Mouse (Mus musculus) liver, embryonic 16.5 days (tissue): ENCODE data around the gene Trank1. TPM values are rescaled to one million over a fixed set of nuclear protein-coding genes. Genes with fewer than 3 reads are reported as not detected.
A peak's percentile ranks its signal among the peaks of the same experiment; 100 is the strongest.

Experiments
- ATAC-seq: fragments of 200-750 bp; cut with Nextera tagmentation; 2 replicates; pipeline ENCODE4 v1.8.0; 2017; ENCODE audit warnings: low read depth, mild to moderate bottlenecking, moderate number of reproducible peaks, moderate library complexity
- H3K27ac ChIP-seq: fragments of 300-500 bp; sonication (generic); 2 replicates; pipeline ENCODE4 v1.5.1; 2014; ENCODE audit warnings: mild to moderate bottlenecking, low read length
- H3K27me3 ChIP-seq: fragments of 300-500 bp; sonication (generic); 2 replicates; pipeline ENCODE4 v1.6.1; 2014; ENCODE audit warnings: low read depth, low read length, mixed read lengths; ENCODE audit not compliant: control insufficient read depth, insufficient read depth
- H3K36me3 ChIP-seq: fragments of 300-500 bp; sonication (generic); 2 replicates; pipeline ENCODE4 v1.6.1; 2014; ENCODE audit warnings: mild to moderate bottlenecking; ENCODE audit not compliant: control insufficient read depth, insufficient read depth
- H3K4me1 ChIP-seq: fragments of 300-500 bp; sonication (generic); 2 replicates; pipeline ENCODE4 v1.6.1; 2014; ENCODE audit warnings: low read depth, low read length, mixed read lengths; ENCODE audit not compliant: control insufficient read depth
- H3K4me2 ChIP-seq: fragments of 300-500 bp; sonication (generic); 2 replicates; pipeline ENCODE4 v1.6.1; 2014; ENCODE audit warnings: low read depth, low read length, mixed read lengths
- H3K4me3 ChIP-seq: fragments of 300-500 bp; sonication (generic); 2 replicates; pipeline ENCODE4 v1.5.1; 2014; ENCODE audit warnings: low read depth, mild to moderate bottlenecking, low read length
- H3K9ac ChIP-seq: fragments of 300-500 bp; sonication (generic); 2 replicates; pipeline ENCODE4 v1.6.1; 2014; ENCODE audit warnings: low read depth, low read length
- H3K9me3 ChIP-seq: fragments of 300-500 bp; sonication (generic); replicated peaks from 2 replicates; pipeline ENCODE4 v1.6.1; 2016; ENCODE audit warnings: low read length; ENCODE audit not compliant: control insufficient read depth
- WGBS: fragments of 180-500 bp; shearing (Covaris S2); extraction: QIAGEN DNeasy Blood & Tissue Kit; methylation state at CpG from one replicate; pipeline ENCODE4 v1.1.7; 2014; ENCODE audit not compliant: insufficient replicate concordance; 5-methylcytosine and 5-hydroxymethylcytosine counted together
- polyA plus RNA-seq: library from polyadenylated mRNA; unstranded; fragments of >200 nt; fragmentation: Nextera tagmentation; extraction: Ambion mirVana; gene quantifications from 2 replicates; pipeline ENCODE4 v1.2.1, GENCODE M21; 2015

Gene Trank1
- polyA plus RNA-seq, 1 experiment from 2014 or later: 0.02 TPM

GRCm38 (mm10) chr9:111313299-111313698 lies 1.8 kb downstream of the Trank1 start:
- Histone ChIP-seq H3K27ac (no peak overlapping the region), H3K4me3 (no peak overlapping the region), H3K36me3 (no peaks in the 10 kb centered on the region), H3K9ac (no peak overlapping the region), H3K27me3 (peaks cover 50% of the 10 kb centered on the region), H3K4me2 (no peak overlapping the region), H3K4me1 (no peaks in the 10 kb centered on the region; the same call in none of the 2 replicates), H3K9me3 (peaks cover 2% of the 10 kb centered on the region; the same call in 1 of the 2 replicates)
- WGBS: 20% methylated on average over 5 of the region's 6 CpGs
- no peak for ATAC-seq

- Histone ChIP-seq H3K4me1 (no peaks in the 10 kb centered on the region; the same call in none of the 2 replicates), H3K27me3 (peaks cover 50% of the 10 kb centered on the region), H3K36me3 (no peaks in the 10 kb centered on the region), H3K9me3 (peaks cover 2% of the 10 kb centered on the region; the same call in 1 of the 2 replicates), H3K4me3 (no peak overlapping the region), H3K4me2 (no peak overlapping the region), H3K9ac (no peak overlapping the region), H3K27ac (no peak overlapping the region)
- ATAC-seq: no peak
- 20% methylated on average over 5 of the region's 5 CpGs for WGBS
Observed at GRCm38 (mm10) chr9:111313793-111314192, 2.3 kb downstream of the Trank1 start.

GRCm38 (mm10) chr9:111314219-111314618 lies 2.7 kb downstream of the Trank1 start:
- no peak overlapping the region for H3K4me3 ChIP-seq
- 36% methylated on average over 5 of the region's 5 CpGs for WGBS
- no peak overlapping the region for H3K9ac ChIP-seq
- no peaks in the 10 kb centered on the region; the same call in none of the 2 replicates for H3K4me1 ChIP-seq
- H3K36me3 ChIP-seq: no peaks in the 10 kb centered on the region
- ATAC-seq: no peak
- H3K4me2 ChIP-seq: no peak overlapping the region
- H3K27me3 ChIP-seq: peaks cover 50% of the 10 kb centered on the region
- peaks cover 2% of the 10 kb centered on the region; the same call in 1 of the 2 replicates for H3K9me3 ChIP-seq
- no peak overlapping the region for H3K27ac ChIP-seq

GRCm38 (mm10) chr9:111320912-111321311 lies 9.4 kb downstream of the Trank1 start:
- Histone ChIP-seq H3K4me1 (no peaks in the 10 kb centered on the region), H3K9me3 (no peaks in the 10 kb centered on the region), H3K36me3 (no peaks in the 10 kb centered on the region), H3K27me3 (no peaks in the 10 kb centered on the region; the same call in 1 of the 2 replicates), H3K4me3 (no peak overlapping the region), H3K9ac (no peak overlapping the region), H3K27ac (no peak overlapping the region), H3K4me2 (no peak overlapping the region)
- 54% methylated on average over 4 of the region's 4 CpGs for WGBS
- no peak for ATAC-seq

GRCm38 (mm10) chr9:111324881-111325280 lies 13.3 kb downstream of the Trank1 start:
- Histone ChIP-seq H3K36me3 (no peaks in the 10 kb centered on the region), H3K9me3 (no peaks in the 10 kb centered on the region), H3K4me1 (0 out of 2 replicates have a peak, but pooled peaks cover 2% of the 10 kb centered on the region), H3K27ac (no peak overlapping the region), H3K4me3 (no peak overlapping the region), H3K9ac (no peak overlapping the region), H3K4me2 (no peak overlapping the region), H3K27me3 (no peaks in the 10 kb centered on the region; the same call in 1 of the 2 replicates)
- WGBS: 58% methylated on average over 2 of the region's 2 CpGs
- no peak for ATAC-seq

GRCm38 (mm10) chr9:111329881-111330280 lies 18.3 kb downstream of the Trank1 start:
- ATAC-seq: peak; percentile 82
- Histone ChIP-seq H3K27me3 (no peaks in the 10 kb centered on the region), H3K9me3 (no peaks in the 10 kb centered on the region)

GRCm38 (mm10) chr9:111333790-111334189 lies 22.3 kb downstream of the Trank1 start:
- Histone ChIP-seq H3K4me2 (no peak overlapping the region), H3K27ac (no peak overlapping the region), H3K4me3 (no peak overlapping the region), H3K27me3 (no peaks in the 10 kb centered on the region), H3K9me3 (no peaks in the 10 kb centered on the region), H3K4me1 (peaks cover 4% of the 10 kb centered on the region; the same call in 1 of the 2 replicates), H3K36me3 (no peaks in the 10 kb centered on the region), H3K9ac (no peak overlapping the region)
- ATAC-seq: no peak
- 39% methylated on average over 2 of the region's 2 CpGs for WGBS

More at GRCm38 (mm10) chr9:111329881-111330280, 18.3 kb downstream of the Trank1 start:
- Histone ChIP-seq H3K4me2 (no peak overlapping the region), H3K4me3 (no peak overlapping the region), H3K27ac (no peak overlapping the region), H3K9ac (no peak overlapping the region), H3K4me1 (peaks cover 4% of the 10 kb centered on the region; the same call in 1 of the 2 replicates), H3K36me3 (no peaks in the 10 kb centered on the region)
- WGBS: 57% methylated on average over 4 of the region's 4 CpGs

- ATAC-seq: no peak
- H3K27me3 ChIP-seq: no peaks in the 10 kb centered on the region
- 52% methylated on average over 4 of the region's 4 CpGs for WGBS
Observed at GRCm38 (mm10) chr9:111334555-111335164, 23.1 kb downstream of the Trank1 start.

GRCm38 (mm10) chr9:111351233-111351632 lies 39.7 kb downstream of the Trank1 start:
- H3K4me2 ChIP-seq: no peak overlapping the region
- 59% methylated on average over 7 of the region's 7 CpGs for WGBS

More at GRCm38 (mm10) chr9:111334555-111335164, 23.1 kb downstream of the Trank1 start:
- Histone ChIP-seq H3K36me3 (no peaks in the 10 kb centered on the region), H3K4me1 (peaks cover 2% of the 10 kb centered on the region; the same call in 1 of the 2 replicates), H3K27ac (no peak overlapping the region), H3K4me3 (no peak overlapping the region), H3K9ac (no peak overlapping the region), H3K4me2 (no peak overlapping the region), H3K9me3 (no peaks in the 10 kb centered on the region)

More at GRCm38 (mm10) chr9:111351233-111351632, 39.7 kb downstream of the Trank1 start:
- H3K27me3 ChIP-seq: no peaks in the 10 kb centered on the region
- no peaks in the 10 kb centered on the region for H3K36me3 ChIP-seq
- no peak overlapping the region for H3K27ac ChIP-seq
- no peaks in the 10 kb centered on the region for H3K9me3 ChIP-seq
- H3K4me3 ChIP-seq: no peak overlapping the region
- no peak for ATAC-seq
- no peaks in the 10 kb centered on the region for H3K4me1 ChIP-seq
- H3K9ac ChIP-seq: no peak overlapping the region
